Mouse (Mus musculus): Measurements from ENCODE around the gene Tnp2.

- no peak for TF ChIP-seq ZC3H11A (IDR thresholded peaks at IDR 0.05; ENCODE audit: borderline replicate concordance, low read depth, low read length)
- no peak for TF ChIP-seq MAFK (IDR thresholded peaks at IDR 0.05; ENCODE audit: insufficient read depth, low read depth, low read length)
- no peak for TF ChIP-seq ZNF384 (IDR thresholded peaks at IDR 0.05; ENCODE audit: low read depth, low read length)
- no peak for TF ChIP-seq CHD2 (IDR thresholded peaks at IDR 0.05; ENCODE audit: low read depth, low read length)
Observed at GRCm38 (mm10) chr16:10769661-10770060, 18.8 kb downstream of the Tnp2 start.
